Mouse (Mus musculus) heart, postnatal 4 days (tissue): ENCODE results near the gene Intu. TPM values are rescaled to one million over a fixed set of nuclear protein-coding genes. Genes with fewer than 3 reads are reported as not detected.

Experiments used
- DNase-seq: peaks from one replicate; pipeline ENCODE4 v3.0.0; 2021
- total RNA-seq, 2 experiments: library from RNA; stranded (reverse); gene quantifications; 2 replicates each; pipeline ENCODE4 v1.2.3; 2021

The Intu gene
- 1 to 10 TPM; 7.0 to 7.6 TPM for total RNA-seq

DNA sequence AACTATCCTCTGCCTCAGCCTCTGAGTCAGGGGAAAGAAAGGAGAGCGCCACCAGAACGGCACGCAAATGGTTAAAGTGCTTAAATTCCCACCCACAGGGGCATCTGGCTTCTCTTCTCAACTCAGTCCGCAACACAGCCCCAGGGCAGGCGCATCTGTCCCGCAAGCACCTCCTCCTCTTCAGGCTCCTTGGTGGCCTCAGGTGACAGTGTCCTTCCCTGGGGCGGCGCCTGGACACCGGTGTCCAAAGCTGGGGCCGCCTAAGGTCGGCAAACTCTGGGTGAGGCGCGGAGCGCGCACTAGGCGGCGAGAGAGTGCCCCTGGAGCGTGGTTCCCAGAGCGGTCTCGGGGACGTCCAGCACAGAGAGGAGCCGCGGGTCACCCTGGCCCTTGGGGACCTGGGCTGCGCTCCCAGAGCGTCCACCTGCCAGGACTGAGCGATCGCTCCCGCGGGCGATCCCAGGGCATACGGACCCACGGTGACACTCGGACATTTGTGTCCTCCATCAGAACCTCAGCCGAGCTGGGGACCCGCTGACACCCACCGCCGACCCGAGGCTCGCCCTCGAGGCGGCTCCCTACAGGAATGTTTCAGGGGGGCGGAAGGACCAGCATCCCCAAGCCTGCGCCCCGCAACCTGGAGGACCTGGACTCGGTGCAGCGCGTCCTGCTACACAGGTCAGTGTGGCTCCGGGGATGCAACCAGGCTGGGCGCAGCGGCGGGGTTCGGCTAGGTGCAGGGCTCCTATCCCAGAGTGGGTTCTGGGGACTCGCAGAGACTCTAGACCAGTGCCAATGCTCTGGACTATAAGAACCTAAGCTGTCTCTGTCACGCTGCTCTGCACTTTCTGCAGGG, at the start of gene Intu:
Gene Intu, plus strand, starts transcription at position 1 of the 856 bp plus-strand sequence.
- DNase-seq, result peak; percentile 81

DNA sequence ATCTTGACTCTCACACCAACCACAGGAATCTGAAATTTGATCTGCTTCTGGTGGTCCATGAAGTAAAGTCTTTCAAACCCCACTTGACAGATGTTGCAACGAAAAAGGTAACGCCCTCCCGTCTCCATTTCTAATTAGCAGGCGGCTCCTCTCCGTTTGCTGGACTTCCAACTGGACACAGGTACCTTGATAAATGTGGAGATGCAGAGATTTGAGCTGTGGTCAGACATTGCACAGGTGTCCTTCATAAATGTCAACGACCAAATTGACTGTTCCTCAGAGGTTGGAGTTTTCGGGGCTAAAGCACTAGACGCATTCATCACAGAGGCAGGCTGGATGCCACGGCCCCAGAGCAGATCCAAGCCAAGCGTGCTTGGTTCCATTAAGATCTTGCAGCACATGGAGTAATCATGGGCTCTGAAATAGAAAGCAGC, 47.8 kb upstream of the Intu start:
- DNase-seq, result no peak

DNA sequence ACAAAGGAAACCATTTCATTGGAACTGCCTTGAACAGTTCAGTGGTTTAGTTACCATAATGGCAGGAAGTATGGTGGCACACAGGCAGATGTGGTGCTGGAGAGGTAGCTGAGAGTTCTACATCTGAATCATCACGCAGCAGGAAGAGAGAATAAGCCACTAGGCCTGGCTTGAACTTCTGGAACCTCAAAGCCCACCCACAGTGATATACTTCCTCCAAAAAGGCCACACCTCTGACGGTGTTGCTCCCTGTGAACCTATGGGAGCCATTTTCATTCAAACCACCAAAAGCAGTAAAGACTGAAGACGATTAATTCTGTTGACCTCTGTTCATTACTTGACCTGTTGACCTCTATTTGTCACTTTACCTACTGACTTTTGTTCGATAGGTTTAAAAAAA, 43.7 kb upstream of the Intu start:
- no peak for DNase-seq

DNA sequence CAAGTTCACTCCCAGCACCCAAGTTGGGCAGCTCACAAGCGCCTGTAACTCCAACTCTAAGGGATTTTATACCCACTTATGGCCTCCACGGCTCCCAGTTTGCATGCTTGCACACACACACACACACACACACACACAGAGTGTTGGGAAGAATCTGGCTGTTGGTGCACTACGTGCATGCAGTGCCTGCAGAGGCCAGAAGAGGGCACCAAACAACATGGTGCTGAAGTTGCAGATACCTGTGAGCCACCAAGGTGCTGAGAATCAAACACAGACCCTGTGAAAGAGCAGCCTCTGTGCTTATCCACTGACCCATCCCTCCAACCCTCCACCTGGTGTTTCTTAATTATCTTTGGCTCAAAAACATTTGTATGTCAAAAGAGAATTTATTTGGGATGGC, 39.3 kb upstream of the Intu start:
- no peak for DNase-seq

DNA sequence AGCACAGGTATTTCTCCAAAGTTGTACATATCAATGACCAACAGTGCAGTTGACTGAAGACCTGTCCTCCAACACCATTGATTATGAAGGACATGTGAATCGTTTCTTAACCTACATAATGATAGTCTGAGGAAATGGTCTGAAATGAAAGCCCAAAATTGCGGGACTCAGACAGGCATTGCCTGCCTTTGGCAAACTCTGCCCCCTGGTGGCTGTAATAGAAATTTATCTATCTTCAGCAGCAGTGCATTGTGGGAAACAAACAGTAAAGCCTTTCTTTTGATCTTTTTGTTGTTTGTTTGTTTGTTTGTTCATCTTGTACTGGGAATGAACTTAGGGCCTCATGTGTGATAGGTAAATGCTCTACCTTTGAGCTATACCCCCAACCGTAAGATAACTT, 32.2 kb upstream of the Intu start:
- no peak for DNase-seq

DNA sequence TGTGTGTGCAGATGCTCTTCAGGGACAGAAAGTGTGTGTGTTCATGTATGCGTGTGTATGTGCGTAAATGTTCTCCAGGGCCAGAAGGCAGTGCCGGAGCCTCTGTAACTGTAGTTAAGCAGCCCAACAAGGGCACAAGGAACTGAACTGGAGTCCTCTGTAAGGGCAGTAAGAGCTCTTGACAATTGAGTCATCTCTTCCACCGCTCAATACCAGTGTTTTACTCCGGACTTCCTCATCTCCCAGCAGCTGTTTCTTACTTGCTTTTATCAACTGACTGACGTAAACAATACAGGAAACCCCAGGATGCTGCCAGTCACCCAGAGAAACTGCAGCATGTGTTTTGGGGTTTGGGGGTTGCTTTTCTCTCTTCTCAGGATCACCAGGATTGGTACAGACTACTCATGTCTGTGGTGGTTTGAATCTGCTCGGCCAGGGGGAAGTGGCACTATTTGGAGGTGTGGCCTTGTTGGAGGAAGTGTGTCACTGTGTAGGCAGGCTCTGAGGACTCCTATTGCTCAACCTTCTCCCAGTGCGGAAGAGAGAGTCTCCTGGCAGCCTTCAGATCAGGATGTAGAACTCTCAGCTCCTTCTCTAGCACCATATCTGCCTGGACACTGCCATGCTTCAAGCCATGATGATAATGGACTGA, 30.8 kb upstream of the Intu start:
- no peak for DNase-seq

DNA sequence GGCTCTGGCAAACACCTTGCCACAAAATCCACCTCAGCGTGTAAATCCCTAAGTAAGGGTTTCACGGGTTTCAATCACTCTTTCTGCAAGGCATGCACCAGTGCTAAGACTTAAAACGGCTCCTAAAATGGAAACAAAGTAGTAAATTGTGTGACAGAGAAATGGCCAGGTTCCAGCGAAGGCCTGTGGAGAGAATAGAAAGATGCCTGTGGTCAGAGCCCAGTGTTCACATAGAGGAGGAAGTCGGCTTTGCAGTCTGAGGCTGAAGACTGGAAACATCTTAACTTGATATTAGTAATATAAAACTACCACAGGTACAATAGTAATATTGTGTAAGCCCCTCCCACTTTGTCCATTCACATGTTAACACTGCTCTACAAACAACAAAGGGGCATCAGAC, 26.7 kb upstream of the Intu start:
- no peak for DNase-seq

DNA sequence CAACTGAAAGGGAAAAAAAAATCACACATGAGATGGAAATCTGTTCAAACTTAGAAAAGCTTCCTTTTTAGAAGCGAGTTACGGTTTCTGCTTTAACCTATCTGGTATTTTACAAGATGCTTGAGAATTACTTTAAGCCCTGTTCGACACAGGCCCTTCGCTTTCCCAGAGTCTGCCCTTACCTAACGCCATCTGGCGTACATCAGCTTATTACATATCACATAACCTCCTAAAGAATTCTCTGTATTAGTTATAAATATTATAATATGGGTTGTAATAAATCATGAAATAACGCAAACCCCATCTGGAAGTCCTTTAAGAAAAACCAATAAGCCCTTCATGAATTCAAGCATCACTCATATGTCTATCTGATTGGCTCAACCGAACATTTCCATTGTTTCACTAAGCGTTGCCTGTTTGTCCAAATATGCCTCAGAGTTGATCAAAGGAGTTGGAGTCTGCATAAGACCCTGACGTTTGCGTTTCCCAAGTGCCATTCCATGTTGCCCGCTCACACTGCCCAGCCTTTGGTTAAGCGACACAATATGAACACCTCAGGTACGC, 25.6 kb upstream of the Intu start:
- DNase-seq, result no peak

DNA sequence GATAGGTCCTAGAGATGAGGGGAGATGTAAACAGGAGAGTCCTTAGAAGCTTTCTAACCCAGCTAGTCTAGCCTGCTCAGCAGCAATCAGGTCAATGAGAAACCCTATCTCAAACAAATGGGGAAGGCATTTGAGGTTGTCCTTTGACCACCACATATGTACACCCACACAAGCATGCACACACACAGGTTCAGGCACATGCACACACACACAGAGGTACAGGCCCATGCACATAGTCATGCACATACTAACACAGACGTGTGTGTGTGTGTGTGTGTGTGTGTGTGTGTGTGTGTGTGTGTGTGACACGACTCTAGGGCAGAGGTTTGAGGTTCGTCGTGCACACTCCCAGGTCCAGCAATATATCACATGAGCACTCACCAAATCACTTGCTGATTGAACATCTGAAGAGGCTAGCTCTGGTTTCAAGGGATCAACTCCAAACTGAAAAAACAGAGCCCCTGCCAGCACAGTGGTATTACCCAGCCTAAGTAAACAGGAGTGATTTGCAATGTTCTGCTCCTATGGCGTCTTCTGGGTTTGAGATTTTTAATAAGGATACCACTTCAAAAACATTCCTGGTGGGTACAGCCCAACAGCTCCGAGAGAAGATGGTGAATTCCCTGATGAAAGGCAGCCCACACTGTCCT, 22.0 kb upstream of the Intu start:
- no peak for DNase-seq

DNA sequence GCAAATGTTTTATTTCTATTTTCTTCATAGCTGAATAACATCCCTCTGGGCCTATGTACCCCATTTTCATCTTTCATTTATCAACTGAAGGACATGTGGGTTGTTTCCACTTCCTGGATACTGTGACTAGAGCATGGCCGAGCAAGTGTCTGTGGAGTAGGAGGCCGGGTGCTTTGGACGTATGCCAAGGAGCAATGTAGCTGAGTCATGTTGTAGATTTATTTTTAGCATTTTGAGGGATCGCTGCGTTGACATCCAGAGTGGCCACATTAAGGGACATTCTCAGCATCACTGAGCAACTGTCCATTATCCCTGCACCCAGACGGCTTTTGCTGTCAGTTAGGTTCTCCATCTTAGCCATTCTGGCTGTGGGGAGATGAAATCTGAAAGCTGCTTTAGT, 20.5 kb upstream of the Intu start:
- DNase-seq, result peak; percentile 51

DNA sequence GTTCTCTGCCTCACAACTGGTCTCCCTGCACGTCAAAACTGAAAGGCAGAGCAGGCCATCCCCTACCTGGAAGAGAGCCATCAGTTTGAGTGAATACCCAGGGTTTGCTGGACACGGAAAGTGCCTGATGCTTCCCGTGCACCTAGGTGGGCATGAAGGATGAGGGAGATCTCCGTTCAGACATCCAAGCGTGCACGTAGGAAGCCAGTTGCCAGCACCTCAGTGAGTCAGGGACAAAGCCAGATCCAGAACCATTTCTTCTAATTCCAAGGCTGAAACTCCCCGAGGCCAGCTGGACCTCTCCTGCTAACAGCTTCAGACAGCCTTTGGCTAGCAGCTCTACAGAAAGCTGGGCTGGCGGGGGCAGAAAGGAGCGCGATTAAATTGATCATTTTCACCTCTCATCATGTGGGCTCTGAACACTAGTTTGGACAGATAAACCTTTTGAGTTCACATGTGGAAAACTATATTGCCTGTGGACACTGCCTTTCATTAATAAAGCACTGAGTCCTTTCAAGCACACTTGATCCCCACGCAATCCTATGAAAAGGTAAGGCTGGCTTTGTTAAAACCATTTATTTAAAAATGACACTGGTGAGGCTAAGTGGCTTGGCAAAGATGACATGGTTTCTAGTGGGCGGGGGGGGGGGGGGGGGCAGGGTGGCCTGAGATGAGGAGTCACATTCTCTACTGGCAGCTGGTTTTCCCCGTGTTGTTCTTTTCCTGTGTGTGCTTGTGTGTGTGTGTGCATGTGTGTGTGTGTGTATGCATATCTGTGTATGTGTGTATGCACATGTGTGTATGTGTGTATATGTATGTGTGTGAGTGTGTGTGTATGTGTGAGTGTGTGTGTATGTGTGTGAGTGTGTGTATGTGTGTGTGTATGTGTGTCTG, 17.9 kb upstream of the Intu start:
- DNase-seq, result no peak

DNA sequence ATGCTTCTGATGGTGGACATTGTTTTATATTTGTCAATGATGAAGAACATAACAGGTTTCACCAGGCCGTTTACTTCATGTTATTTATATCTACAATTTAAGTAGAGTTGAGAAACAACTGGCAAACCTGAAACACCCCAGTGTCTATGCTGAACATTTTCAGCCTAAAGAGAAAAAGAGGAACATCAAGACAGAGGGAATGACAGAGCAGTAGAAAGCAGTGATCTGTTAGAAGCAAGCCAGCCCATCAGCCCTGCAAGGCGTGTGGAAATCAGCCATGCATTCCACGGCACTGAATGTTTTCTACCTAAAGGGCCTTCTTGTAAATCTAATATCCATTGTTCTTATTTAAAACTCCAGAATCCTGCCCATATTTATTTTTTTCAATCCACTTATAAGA, 12.8 kb upstream of the Intu start:
- DNase-seq, result no peak

DNA sequence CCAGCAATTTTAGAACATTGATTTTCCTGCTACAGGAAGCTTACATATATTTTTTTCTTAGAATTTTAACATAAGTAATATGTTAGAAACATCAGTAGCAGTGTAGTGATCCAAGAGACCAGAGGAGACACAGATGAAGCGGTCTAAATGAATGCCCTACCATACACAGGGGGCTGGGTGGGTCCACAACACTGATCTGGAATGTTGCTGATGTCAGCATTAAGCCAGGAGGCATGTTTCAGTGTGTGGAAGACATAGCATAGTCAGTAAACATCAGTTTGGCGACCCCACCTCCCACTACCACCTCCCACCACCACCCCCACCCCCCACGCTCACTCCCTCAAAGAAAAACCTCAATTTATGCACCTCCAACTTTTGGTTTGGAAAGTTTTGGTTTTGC, 11.5 kb upstream of the Intu start:
- DNase-seq, result no peak

DNA sequence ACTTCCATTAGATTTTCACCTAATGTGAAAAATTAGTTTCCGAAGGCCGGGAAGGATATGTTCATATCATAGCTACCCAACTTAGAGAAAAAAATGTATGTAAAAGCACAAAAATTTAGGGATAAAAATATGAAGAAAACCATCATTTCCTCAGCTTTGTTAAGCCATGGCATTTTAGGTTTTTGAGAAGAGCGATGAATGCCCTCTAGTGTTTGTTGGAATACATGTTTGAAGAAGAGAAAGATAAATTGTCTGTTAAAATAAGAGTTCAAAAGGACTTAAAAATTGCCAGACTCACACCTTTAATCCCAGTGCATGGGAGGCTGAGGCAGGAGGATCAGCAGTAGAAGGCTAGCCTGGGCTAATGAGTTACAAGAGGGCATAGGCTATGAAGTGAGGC, 10.5 kb upstream of the Intu start:
- no peak for DNase-seq

DNA sequence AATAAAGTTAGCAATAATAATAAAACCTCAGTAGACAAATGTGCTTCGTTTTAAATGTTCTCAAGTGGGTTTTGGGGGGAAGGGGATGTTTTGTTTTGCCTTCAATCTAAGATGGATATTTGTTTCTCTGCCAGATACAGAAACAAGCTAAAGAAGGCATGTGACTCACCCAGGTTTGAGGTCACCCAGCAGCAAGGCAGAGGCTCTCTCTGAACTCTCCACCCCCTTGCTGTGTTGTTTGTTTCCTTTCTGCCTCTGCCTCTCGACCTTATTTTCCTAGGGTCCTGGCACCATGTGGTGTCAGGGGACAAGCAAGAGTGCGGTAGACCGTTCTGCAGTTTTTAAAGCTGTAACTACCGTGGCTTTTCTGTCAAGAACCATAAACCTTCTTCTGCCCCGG, 8.6 kb upstream of the Intu start:
- DNase-seq, result no peak

DNA sequence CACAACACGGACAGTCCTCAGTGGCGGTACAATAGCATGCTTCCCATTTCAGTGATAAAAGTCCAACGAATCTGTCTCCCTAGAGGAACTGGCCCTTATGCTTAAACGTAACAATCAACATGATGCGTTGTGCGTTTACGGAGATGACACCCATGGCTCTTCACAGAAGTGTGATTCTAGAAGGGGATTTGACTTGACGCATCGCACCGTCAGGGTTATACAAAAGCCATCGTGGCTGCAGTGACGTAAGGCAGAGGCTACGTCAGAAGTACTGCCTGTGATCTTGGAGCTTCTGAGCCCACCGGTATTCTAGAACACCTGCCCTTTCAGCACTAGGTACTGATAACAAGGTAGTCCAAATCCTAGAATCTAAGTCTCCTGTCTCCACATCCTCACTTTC, 8.2 kb upstream of the Intu start:
- DNase-seq, result no peak

DNA sequence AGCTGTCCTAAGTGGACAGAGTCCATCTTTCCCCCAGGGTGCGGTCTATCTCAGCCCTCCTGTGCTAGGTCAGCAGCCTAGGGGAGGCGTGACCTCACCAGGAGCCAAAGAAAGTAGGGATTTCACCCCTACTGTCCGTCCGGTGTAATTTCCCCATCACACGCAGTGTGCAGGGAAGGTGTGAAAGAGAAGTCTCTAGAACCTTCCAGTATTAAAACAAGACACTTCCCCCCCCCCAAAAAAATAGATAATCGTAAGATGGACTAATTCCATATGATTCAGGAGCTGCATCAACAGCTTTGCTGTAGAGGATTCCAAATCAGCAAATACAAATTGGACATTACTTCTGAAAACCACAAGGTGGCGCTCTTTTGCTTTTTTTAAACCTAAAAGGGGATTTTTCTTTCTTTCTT, 7.7 kb upstream of the Intu start:
- no peak for DNase-seq

DNA sequence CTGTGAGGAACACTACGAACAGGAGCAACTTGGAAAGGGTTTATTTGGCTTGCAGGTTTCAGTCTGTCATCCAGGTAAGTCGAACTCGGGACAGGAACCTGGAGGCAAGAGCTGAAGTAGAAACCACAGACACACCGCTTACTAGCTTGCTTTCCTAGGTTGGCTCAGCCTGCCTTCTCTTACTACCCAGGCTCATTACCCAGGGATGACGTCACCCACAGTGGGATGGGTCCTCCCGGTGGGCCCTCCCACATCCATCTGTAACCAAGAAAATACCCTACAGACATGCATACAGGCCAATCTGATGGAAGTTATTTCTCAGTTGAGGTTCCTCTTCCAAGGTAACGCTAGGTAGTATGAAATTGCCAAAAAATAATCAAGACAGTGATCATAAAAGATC, 6.2 kb upstream of the Intu start:
- DNase-seq, result no peak

DNA sequence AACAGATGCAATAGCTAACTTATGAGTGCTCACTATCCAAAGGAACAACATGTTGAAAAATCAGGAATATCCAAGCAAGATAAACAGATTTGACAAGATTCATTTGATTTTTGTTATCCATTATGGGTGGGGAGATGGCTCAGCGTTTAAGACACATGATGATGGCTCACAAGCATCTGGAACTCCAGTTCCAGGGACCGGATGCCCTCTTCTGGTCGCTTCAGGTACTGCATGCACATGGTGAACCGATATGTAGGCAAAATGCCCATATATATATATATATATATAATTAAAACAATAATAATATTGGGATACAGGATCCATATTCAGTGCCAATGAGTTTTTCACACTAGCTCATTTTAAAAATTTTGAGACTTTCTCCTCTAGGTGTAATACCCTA, 5.7 kb upstream of the Intu start:
- DNase-seq, result peak; percentile 75

DNA sequence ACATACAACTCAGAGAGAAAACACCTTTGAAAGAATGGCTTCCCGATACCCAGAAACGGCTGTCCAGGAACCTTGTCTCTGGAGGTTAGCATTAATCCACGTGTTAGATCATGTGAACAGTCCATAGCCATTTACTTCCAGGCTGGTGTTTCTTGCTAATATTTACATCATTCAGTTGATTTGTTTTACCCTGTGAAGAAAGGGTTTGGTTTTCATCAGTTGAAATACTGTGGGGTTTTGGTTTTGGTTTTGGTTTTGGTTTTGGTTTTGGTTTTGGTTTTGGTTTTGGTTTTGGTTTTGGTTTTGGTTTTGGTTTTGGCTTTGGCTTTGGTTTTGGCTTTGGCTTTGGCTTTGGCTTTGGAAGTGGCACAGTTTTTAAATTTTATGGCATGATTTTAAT, 5.0 kb upstream of the Intu start:
- DNase-seq, result no peak

DNA sequence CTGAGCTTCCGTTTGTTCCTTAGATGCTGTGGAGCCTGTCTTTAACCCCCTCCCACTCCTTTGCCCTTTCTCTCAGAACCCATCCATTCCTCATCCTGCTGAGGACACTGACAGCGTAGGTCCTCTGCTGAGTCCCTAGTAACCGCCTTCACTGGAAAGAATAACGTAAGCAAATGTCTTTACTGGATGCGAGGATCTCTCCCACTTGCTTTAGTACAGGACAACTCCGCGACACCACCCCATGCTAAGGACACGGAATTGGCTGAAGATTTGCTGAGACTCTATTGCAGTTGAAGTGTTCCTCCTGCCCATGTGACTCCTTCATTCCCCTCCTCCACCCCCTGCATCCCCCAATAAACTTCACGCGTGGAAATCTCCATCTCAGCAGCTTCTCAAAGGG, 3.9 kb upstream of the Intu start:
- DNase-seq, result no peak
